Mouse (Mus musculus) kidney, adult 2 months (tissue): ENCODE data around the gene Kctd21.

Experiments
- CTCF ChIP-seq: fragments of 200-500 bp; conservative IDR thresholded peaks from 2 replicates; pipeline ENCODE4 v1.5.1; 2011; ENCODE audit warnings: low read depth, mild to moderate bottlenecking, control low read depth, low read length, moderate library complexity, mixed read lengths; ENCODE audit not compliant: insufficient read depth, insufficient read length
- POLR2A ChIP-seq: fragments of 200-500 bp; IDR thresholded peaks from one replicate; pipeline ENCODE4 v1.6.1; 2011; ENCODE audit warnings: low read depth, low read length, control low read depth

GRCm38 (mm10) chr7:97360955-97361354 lies 28.8 kb downstream of the Kctd21 start:
- TF ChIP-seq CTCF (no peak), POLR2A (no peak)
